Mouse (Mus musculus): ENCODE measurements around the gene Lrmda. TPM values are rescaled to one million over a fixed set of nuclear protein-coding genes. Genes with fewer than 3 reads are reported as not detected.

Lrmda gene
- total and polyA plus RNA-seq, 3 experiments, result 5.1 to 5.9 TPM; not detected in 1

- no peak for DNase-seq (ENCODE audit: low read depth, low spot score)
These were observed 1037.9 kb downstream of the Lrmda start for GRCm38 (mm10) chr14:23057228-23057976.

GRCm38 (mm10) chr14:23057987-23058386 is 1038.5 kb downstream of the Lrmda start:
- H3K79me2 ChIP-seq (ENCODE audit: control insufficient read depth, insufficient read depth, low read length, poor library complexity), result no peaks in the 10 kb centered on the region

More at GRCm38 (mm10) chr14:23057228-23057976, 1037.9 kb downstream of the Lrmda start:
- no peaks in the 10 kb centered on the region for H3K27me3 ChIP-seq (ENCODE audit: control insufficient read depth in 1 of 2, insufficient read depth in 2 of 2, low read length in 2 of 2)
- H3K36me3 ChIP-seq (ENCODE audit: control insufficient read depth in 1 of 2, insufficient read depth in 2 of 2, low read length in 2 of 2), result no peaks in the 10 kb centered on the region
- no peaks in the 10 kb centered on the region for H3K4me1 ChIP-seq (ENCODE audit: control insufficient read depth in 1 of 2, insufficient read depth in 2 of 2, low read length in 2 of 2)
- no peaks in the 10 kb centered on the region for H3K9me3 ChIP-seq (replicated peaks; ENCODE audit: insufficient read depth, low read length)
- H3K27ac ChIP-seq (ENCODE audit: control insufficient read depth, low read depth, low read length), result no peak overlapping the region
- no peak overlapping the region for H3K4me3 ChIP-seq (ENCODE audit: control insufficient read depth in 1 of 2, insufficient read depth in 1 of 2, low read depth in 2 of 2, low read length in 2 of 2)
- no peak overlapping the region for H3K9ac ChIP-seq (ENCODE audit: control insufficient read depth, low read depth, low read length, poor library complexity, severe bottlenecking)
- TF ChIP-seq RAD21 (IDR thresholded peaks at IDR 0.05; ENCODE audit: low read depth, low read length), result no peak
- TF ChIP-seq MAFK (IDR thresholded peaks at IDR 0.05; ENCODE audit: borderline replicate concordance, low read depth, low read length), result no peak
- TF ChIP-seq MYB (IDR thresholded peaks at IDR 0.05; ENCODE audit: low read depth, low read length), result no peak
- TF ChIP-seq HCFC1 (IDR thresholded peaks at IDR 0.05; ENCODE audit: low read depth, low read length), result no peak
- H3K79me2 ChIP-seq (ENCODE audit: control insufficient read depth, insufficient read depth, low read length, poor library complexity), result no peaks in the 10 kb centered on the region

DNA sequence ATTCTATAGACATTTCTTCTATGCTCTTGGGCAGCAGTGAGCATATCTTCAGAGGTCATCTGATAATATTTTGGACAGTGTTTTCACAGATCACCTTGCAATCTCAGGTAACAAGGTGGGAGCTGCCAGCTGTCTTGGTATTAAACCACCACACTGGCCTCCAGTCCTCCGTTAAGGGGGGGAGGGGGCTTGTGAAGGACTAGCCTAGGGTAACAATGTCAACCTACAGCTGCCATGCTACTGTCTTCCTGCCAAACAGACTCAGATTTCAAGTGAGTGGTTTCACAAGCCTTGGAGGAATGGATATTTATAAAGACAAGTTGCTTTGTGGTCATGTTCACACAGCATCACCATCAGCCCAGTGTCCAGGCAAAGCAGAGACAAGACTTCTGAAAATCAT is 1059.2 kb downstream of the Lrmda start:
- Histone ChIP-seq H3K36me3 (ENCODE audit: control insufficient read depth in 1 of 2, insufficient read depth in 2 of 2, low read length in 2 of 2) (no peaks in the 10 kb centered on the region), H3K9me3 (replicated peaks; ENCODE audit: insufficient read depth, low read length) (no peaks in the 10 kb centered on the region), H3K27ac (ENCODE audit: control insufficient read depth, low read depth, low read length) (no peak overlapping the region), H3K4me3 (ENCODE audit: control insufficient read depth in 1 of 2, insufficient read depth in 1 of 2, low read depth in 2 of 2, low read length in 2 of 2) (no peak overlapping the region), H3K4me1 (ENCODE audit: control insufficient read depth in 1 of 2, insufficient read depth in 2 of 2, low read length in 2 of 2) (no peaks in the 10 kb centered on the region), H3K9ac (ENCODE audit: control insufficient read depth, low read depth, low read length, poor library complexity, severe bottlenecking) (no peak overlapping the region), H3K79me2 (ENCODE audit: control insufficient read depth, insufficient read depth, low read length, poor library complexity) (no peaks in the 10 kb centered on the region), H3K27me3 (ENCODE audit: control insufficient read depth in 1 of 2, insufficient read depth in 2 of 2, low read length in 2 of 2) (peaks cover 0 to 1% of the 10 kb centered on the region in 2 experiments; a peak in 1 of 4 replicates)
- DNase-seq (ENCODE audit: low read depth, low spot score), result no peak
- TF ChIP-seq CHD2 (IDR thresholded peaks at IDR 0.05; ENCODE audit: low read length) (no peak), MAFK (IDR thresholded peaks at IDR 0.05; ENCODE audit: borderline replicate concordance, low read depth, low read length) (no peak), MEF2A (IDR thresholded peaks at IDR 0.05; ENCODE audit: extremely low read depth, insufficient replicate concordance, low read depth, low read length, poor library complexity, severe bottlenecking) (no peak), GATA1 (IDR thresholded peaks at IDR 0.05; ENCODE audit: low read depth, low read length) (no peak), KAT2A (conservative IDR thresholded peaks at IDR 0.05; ENCODE audit: low read depth, low read length) (no peak), CTCF (IDR thresholded peaks at IDR 0.05 in 2 of 3, conservative IDR thresholded peaks at IDR 0.05 in 1 of 3; ENCODE audit: control insufficient read depth in 1 of 3, insufficient read depth in 1 of 3, low read depth in 2 of 3, low read length in 3 of 3, poor library complexity in 1 of 3, severe bottlenecking in 1 of 3) (no peak), POLR2A (IDR thresholded peaks at IDR 0.05; ENCODE audit: control insufficient read depth in 1 of 2, insufficient read depth in 1 of 2, low read depth in 1 of 2, low read length in 2 of 2, poor library complexity in 1 of 2) (no peak), CHD1 (IDR thresholded peaks at IDR 0.05; ENCODE audit: low read depth, low read length) (no peak), GABPA (IDR thresholded peaks at IDR 0.05; ENCODE audit: low read depth, low read length) (no peak), MAZ (IDR thresholded peaks at IDR 0.05; ENCODE audit: low read depth, low read length) (no peak), RCOR1 (IDR thresholded peaks at IDR 0.05; ENCODE audit: low read depth, low read length) (no peak), SMC3 (IDR thresholded peaks at IDR 0.05; ENCODE audit: low read depth, low read length) (no peak)

More at GRCm38 (mm10) chr14:23057987-23058386, 1038.5 kb downstream of the Lrmda start:
- no peaks in the 10 kb centered on the region for H3K36me3 ChIP-seq (ENCODE audit: control insufficient read depth in 1 of 2, insufficient read depth in 2 of 2, low read length in 2 of 2)
- no peak overlapping the region for H3K9ac ChIP-seq (ENCODE audit: control insufficient read depth, low read depth, low read length, poor library complexity, severe bottlenecking)
- H3K9me3 ChIP-seq (replicated peaks; ENCODE audit: insufficient read depth, low read length), result no peaks in the 10 kb centered on the region
- no peak overlapping the region for H3K27ac ChIP-seq (ENCODE audit: control insufficient read depth, low read depth, low read length)
- no peak for TF ChIP-seq SIN3A (IDR thresholded peaks at IDR 0.05; ENCODE audit: low read length)
- no peak for TF ChIP-seq ZC3H11A (IDR thresholded peaks at IDR 0.05; ENCODE audit: low read depth, low read length)
- TF ChIP-seq POLR2AphosphoS2 (IDR thresholded peaks at IDR 0.05; ENCODE audit: low read length), result no peak
- no peak for TF ChIP-seq ZMIZ1 (IDR thresholded peaks at IDR 0.05; ENCODE audit: low read depth, low read length)
- no peak for TF ChIP-seq KAT2A (conservative IDR thresholded peaks at IDR 0.05; ENCODE audit: low read depth, low read length)
- no peak for TF ChIP-seq SMC3 (IDR thresholded peaks at IDR 0.05; ENCODE audit: low read depth, low read length)
- TF ChIP-seq USF1 (IDR thresholded peaks at IDR 0.05; ENCODE audit: low read depth, low read length), result no peak
- no peak for TF ChIP-seq ELF1 (IDR thresholded peaks at IDR 0.05; ENCODE audit: low read depth, low read length)
- no peak for TF ChIP-seq ETS1 (IDR thresholded peaks at IDR 0.05; ENCODE audit: low read depth, low read length)
- TF ChIP-seq MAX (IDR thresholded peaks at IDR 0.05; ENCODE audit: low read length), result no peak
- no peaks in the 10 kb centered on the region for H3K4me1 ChIP-seq (ENCODE audit: control insufficient read depth in 1 of 2, insufficient read depth in 2 of 2, low read length in 2 of 2)
- no peak for DNase-seq (ENCODE audit: low read depth, low spot score)
- H3K27me3 ChIP-seq (ENCODE audit: control insufficient read depth in 1 of 2, insufficient read depth in 2 of 2, low read length in 2 of 2), result no peaks in the 10 kb centered on the region
- no peak overlapping the region for H3K4me3 ChIP-seq (ENCODE audit: control insufficient read depth in 1 of 2, insufficient read depth in 1 of 2, low read depth in 2 of 2, low read length in 2 of 2)
